Mouse (Mus musculus): Measurements from ENCODE around the gene Kcnq2. TPM values are rescaled to one million over a fixed set of nuclear protein-coding genes. Genes with fewer than 3 reads are reported as not detected.
A peak's percentile ranks its signal among the peaks of the same experiment; 100 is the strongest.

The Kcnq2 gene
- polyA plus RNA-seq, 1 experiment from 2014 or later = 45.8 TPM

GRCm38 (mm10) chr2:181156248-181157121, 21.4 kb upstream of the Kcnq2 start, which contains the start of gene Eef1a2:
Gene Eef1a2, minus strand, starts transcription at chr2:181157014.
- peak within 1 kb of the TSS; percentile 90 for H3K27ac ChIP-seq (replicated peaks)
- peak within 1 kb of the TSS; percentile 70 for H3K4me2 ChIP-seq
- H3K9me3 ChIP-seq (replicated peaks) = no peaks in the 10 kb centered on the region
- 3% methylated on average over 55 of the region's 55 CpGs for WGBS
- H3K9ac ChIP-seq (replicated peaks) = peak within 1 kb of the TSS; percentile 56
- H3K36me3 ChIP-seq = peaks cover 12% of the 10 kb centered on the region
- ATAC-seq (ENCODE audit: low FRiP score) = peak; percentile 81
- H3K27me3 ChIP-seq (replicated peaks) = peaks cover 8% of the 10 kb centered on the region; the same call in 1 of the 2 replicates
- H3K4me1 ChIP-seq = peaks cover 55% of the 10 kb centered on the region
- H3K4me3 ChIP-seq (replicated peaks) = peak within 1 kb of the TSS; percentile 60

- H3K9me3 ChIP-seq (replicated peaks) = no peaks in the 10 kb centered on the region
- H3K4me2 ChIP-seq = peak overlapping the region; percentile 70
- H3K36me3 ChIP-seq = peaks cover 13% of the 10 kb centered on the region
- H3K27ac ChIP-seq (replicated peaks) = peak overlapping the region; percentile 90
- peak overlapping the region; percentile 60 for H3K4me3 ChIP-seq (replicated peaks)
- ATAC-seq (ENCODE audit: low FRiP score) = peak; percentile 6; the same call in 1 of the 2 replicates
- H3K4me1 ChIP-seq = peaks cover 55% of the 10 kb centered on the region
- peaks cover 8% of the 10 kb centered on the region; the same call in 1 of the 2 replicates for H3K27me3 ChIP-seq (replicated peaks)
- H3K9ac ChIP-seq (replicated peaks) = peak overlapping the region; percentile 56
- WGBS = 66% methylated on average over 4 of the region's 4 CpGs
These were observed 20.7 kb upstream of the Kcnq2 start for GRCm38 (mm10) chr2:181155801-181156200.

GRCm38 (mm10) chr2:181154831-181155415, 19.8 kb upstream of the Kcnq2 start:
- WGBS = 77% methylated on average over 8 of the region's 8 CpGs
- Histone ChIP-seq H3K9ac (replicated peaks) (no peak overlapping the region), H3K4me2 (peak overlapping the region; percentile 70), H3K27me3 (replicated peaks) (peaks cover 12% of the 10 kb centered on the region; the same call in 1 of the 2 replicates), H3K36me3 (peaks cover 21% of the 10 kb centered on the region), H3K27ac (replicated peaks) (no peak overlapping the region), H3K9me3 (replicated peaks) (no peaks in the 10 kb centered on the region), H3K4me1 (peaks cover 49% of the 10 kb centered on the region), H3K4me3 (replicated peaks) (peak overlapping the region; percentile 60)
- ATAC-seq (ENCODE audit: low FRiP score) = no peak

- ATAC-seq (ENCODE audit: low FRiP score) = no peak
- H3K36me3 ChIP-seq = peaks cover 22% of the 10 kb centered on the region
- H3K27ac ChIP-seq (replicated peaks) = no peak overlapping the region
- WGBS = 90% methylated on average over 3 of the region's 3 CpGs
- H3K4me1 ChIP-seq = peaks cover 43% of the 10 kb centered on the region
- no peak overlapping the region for H3K9ac ChIP-seq (replicated peaks)
- peaks cover 16% of the 10 kb centered on the region; the same call in 1 of the 2 replicates for H3K27me3 ChIP-seq (replicated peaks)
- peak overlapping the region; percentile 70 for H3K4me2 ChIP-seq
- H3K9me3 ChIP-seq (replicated peaks) = no peaks in the 10 kb centered on the region
- H3K4me3 ChIP-seq (replicated peaks) = peak overlapping the region; percentile 60
These were observed 19.3 kb upstream of the Kcnq2 start for GRCm38 (mm10) chr2:181154361-181154760.

GRCm38 (mm10) chr2:181153837-181154236, 18.7 kb upstream of the Kcnq2 start:
- peak overlapping the region; percentile 70; the same call in 1 of the 2 replicates for H3K4me2 ChIP-seq
- H3K4me3 ChIP-seq (replicated peaks) = no peak overlapping the region
- ATAC-seq (ENCODE audit: low FRiP score) = no peak
- H3K36me3 ChIP-seq = peaks cover 24% of the 10 kb centered on the region
- WGBS = 4% methylated on average over 1 of the region's 1 CpGs
- no peak overlapping the region for H3K27ac ChIP-seq (replicated peaks)
- no peaks in the 10 kb centered on the region for H3K9me3 ChIP-seq (replicated peaks)
- H3K4me1 ChIP-seq = peaks cover 38% of the 10 kb centered on the region
- H3K9ac ChIP-seq (replicated peaks) = no peak overlapping the region
- H3K27me3 ChIP-seq (replicated peaks) = peaks cover 16% of the 10 kb centered on the region; the same call in 1 of the 2 replicates

- peaks cover 16% of the 10 kb centered on the region; the same call in 1 of the 2 replicates for H3K27me3 ChIP-seq (replicated peaks)
- no peak overlapping the region for H3K4me2 ChIP-seq
- ATAC-seq (ENCODE audit: low FRiP score) = no peak
- 94% methylated on average over 1 of the region's 1 CpGs for WGBS
- H3K4me1 ChIP-seq = peaks cover 40% of the 10 kb centered on the region
- no peak overlapping the region for H3K9ac ChIP-seq (replicated peaks)
- H3K4me3 ChIP-seq (replicated peaks) = no peak overlapping the region
- no peak overlapping the region for H3K27ac ChIP-seq (replicated peaks)
- H3K9me3 ChIP-seq (replicated peaks) = no peaks in the 10 kb centered on the region
- H3K36me3 ChIP-seq = peaks cover 28% of the 10 kb centered on the region
These were observed 18.0 kb upstream of the Kcnq2 start for GRCm38 (mm10) chr2:181153131-181153530.

GRCm38 (mm10) chr2:181152701-181153100, 17.6 kb upstream of the Kcnq2 start:
- ATAC-seq (ENCODE audit: low FRiP score) = no peak
- 96% methylated on average over 17 of the region's 17 CpGs for WGBS
- Histone ChIP-seq H3K36me3 (peaks cover 28% of the 10 kb centered on the region), H3K9ac (replicated peaks) (no peak overlapping the region), H3K27me3 (replicated peaks) (peaks cover 16% of the 10 kb centered on the region; the same call in 1 of the 2 replicates), H3K9me3 (replicated peaks) (no peaks in the 10 kb centered on the region), H3K4me2 (no peak overlapping the region), H3K4me1 (peaks cover 40% of the 10 kb centered on the region), H3K4me3 (replicated peaks) (no peak overlapping the region), H3K27ac (replicated peaks) (no peak overlapping the region)

- no peak for ATAC-seq (ENCODE audit: low FRiP score)
- 75% methylated on average over 6 of the region's 6 CpGs for WGBS
- peaks cover 40% of the 10 kb centered on the region for H3K36me3 ChIP-seq
- peaks cover 19% of the 10 kb centered on the region; the same call in 1 of the 2 replicates for H3K27me3 ChIP-seq (replicated peaks)
- H3K27ac ChIP-seq (replicated peaks) = no peak overlapping the region
- H3K9ac ChIP-seq (replicated peaks) = no peak overlapping the region
- H3K4me1 ChIP-seq = peaks cover 24% of the 10 kb centered on the region
- H3K4me3 ChIP-seq (replicated peaks) = no peak overlapping the region
- H3K9me3 ChIP-seq (replicated peaks) = no peaks in the 10 kb centered on the region
- no peak overlapping the region for H3K4me2 ChIP-seq
These were observed 15.2 kb upstream of the Kcnq2 start for GRCm38 (mm10) chr2:181150281-181150680.

- ATAC-seq (ENCODE audit: low FRiP score) = no peak
- Histone ChIP-seq H3K36me3 (peaks cover 40% of the 10 kb centered on the region), H3K4me3 (replicated peaks) (peak overlapping the region; percentile 35), H3K27ac (replicated peaks) (0 out of 2 replicates have a peak overlapping the region, but pooled peaks have one; percentile 51), H3K4me1 (peaks cover 12% of the 10 kb centered on the region), H3K27me3 (replicated peaks) (peaks cover 23% of the 10 kb centered on the region; the same call in 1 of the 2 replicates), H3K4me2 (peak overlapping the region; percentile 63), H3K9ac (replicated peaks) (peak overlapping the region; percentile 34; the same call in 1 of the 2 replicates), H3K9me3 (replicated peaks) (no peaks in the 10 kb centered on the region)
- 14% methylated on average over 31 of the region's 31 CpGs for WGBS
These were observed 13.3 kb upstream of the Kcnq2 start for GRCm38 (mm10) chr2:181148318-181148955.

- Histone ChIP-seq H3K9ac (replicated peaks) (peak overlapping the region; percentile 34), H3K4me3 (replicated peaks) (peak overlapping the region; percentile 35), H3K4me2 (peak overlapping the region; percentile 63), H3K36me3 (peaks cover 33% of the 10 kb centered on the region), H3K27me3 (replicated peaks) (peaks cover 18% of the 10 kb centered on the region; the same call in 1 of the 2 replicates), H3K27ac (replicated peaks) (0 out of 2 replicates have a peak overlapping the region, but pooled peaks have one; percentile 51), H3K4me1 (peaks cover 12% of the 10 kb centered on the region), H3K9me3 (replicated peaks) (no peaks in the 10 kb centered on the region)
- WGBS = 2% methylated on average over 49 of the region's 61 CpGs
- ATAC-seq (ENCODE audit: low FRiP score) = no peak
These were observed 12.6 kb upstream of the Kcnq2 start for GRCm38 (mm10) chr2:181147546-181148317.
